Mouse (Mus musculus): ENCODE measurements around the gene Gm10375. TPM values are rescaled to one million over a fixed set of nuclear protein-coding genes. Genes with fewer than 3 reads are reported as not detected.
"Not testable (repeated sequence)": the region's sequence is repeated elsewhere in the genome, so short reads cannot be mapped to it uniquely, and the experiment has no call there.

Gene Gm10375
- not detected in 2 replicates for polyA plus RNA-seq (2016; fragmentation: Nextera tagmentation; extraction: Ambion mirVana)

GRCm38 (mm10) chr14:43607913-43608312, at the start of gene Gm10375:
TSS of gene Gm10375 (minus strand) at chr14:43608013.
- H3K4me1 ChIP-seq; H3K4me2 ChIP-seq (replicated peaks); H3K9ac ChIP-seq (replicated peaks); H3K27ac ChIP-seq (replicated peaks); H3K27me3 ChIP-seq; H3K4me3 ChIP-seq; H3K36me3 ChIP-seq; ATAC-seq (ENCODE audit: low FRiP score, low read depth); H3K9me3 ChIP-seq: not testable (repeated sequence)

GRCm38 (mm10) chr14:43579046-43579445, 28.8 kb downstream of the Gm10375 start, which contains the start of gene Gm17654:
TSS of gene Gm17654 (minus strand) at chr14:43579146.
- not testable (repeated sequence) for H3K9me3 ChIP-seq; H3K9ac ChIP-seq (replicated peaks); H3K4me2 ChIP-seq (replicated peaks); H3K4me3 ChIP-seq; H3K27me3 ChIP-seq; ATAC-seq (ENCODE audit: low FRiP score, low read depth); H3K4me1 ChIP-seq; H3K36me3 ChIP-seq; H3K27ac ChIP-seq (replicated peaks)
- 93% methylated on average over 1 of the region's 2 CpGs for WGBS

- H3K9me3 ChIP-seq; H3K27ac ChIP-seq (replicated peaks); H3K36me3 ChIP-seq; H3K4me2 ChIP-seq (replicated peaks); H3K27me3 ChIP-seq; H3K4me3 ChIP-seq; H3K4me1 ChIP-seq; H3K9ac ChIP-seq (replicated peaks); ATAC-seq (ENCODE audit: low FRiP score, low read depth): not testable (repeated sequence)
- 84% methylated on average over 4 of the region's 4 CpGs for WGBS
Measured at GRCm38 (mm10) chr14:43577969-43578368, 29.8 kb downstream of the Gm10375 start.

Other genes starting within 250 kb of the Gm10375 start
- gene Gm8138, start 191.7 kb downstream of the Gm10375 start, polyA plus RNA-seq (2016; fragmentation: Nextera tagmentation; extraction: Ambion mirVana): not detected in 2 replicates
- gene Gm5799, start 64.4 kb downstream of the Gm10375 start, polyA plus RNA-seq (2016; fragmentation: Nextera tagmentation; extraction: Ambion mirVana): not detected in 2 replicates
- gene Gm17654, start 28.9 kb downstream of the Gm10375 start, polyA plus RNA-seq (2016; fragmentation: Nextera tagmentation; extraction: Ambion mirVana): not detected in 2 replicates
- not detected in 2 replicates for gene Gm8165, start 69.2 kb upstream of the Gm10375 start, polyA plus RNA-seq (2016; fragmentation: Nextera tagmentation; extraction: Ambion mirVana)
- gene Gm7324, start 89.8 kb upstream of the Gm10375 start, polyA plus RNA-seq (2016; fragmentation: Nextera tagmentation; extraction: Ambion mirVana): 2.3 and 2.6 TPM in 2 replicates
- not detected in 2 replicates for gene Gm16506, start 119.5 kb upstream of the Gm10375 start, polyA plus RNA-seq (2016; fragmentation: Nextera tagmentation; extraction: Ambion mirVana)
- gene Gm6526, start 139.9 kb upstream of the Gm10375 start, polyA plus RNA-seq (2016; fragmentation: Nextera tagmentation; extraction: Ambion mirVana): not detected in 2 replicates
- not detected in 2 replicates for gene Gm8180, start 176.7 kb upstream of the Gm10375 start, polyA plus RNA-seq (2016; fragmentation: Nextera tagmentation; extraction: Ambion mirVana)

All from midbrain, embryonic 12.5 days (tissue).